Mouse (Mus musculus): Measurements from ENCODE around the gene Ier5. TPM values are rescaled to one million over a fixed set of nuclear protein-coding genes. Genes with fewer than 3 reads are reported as not detected.

Gene Ier5
- polyA plus RNA-seq, 1 experiment from 2014 or later = 6.7 TPM

DNA sequence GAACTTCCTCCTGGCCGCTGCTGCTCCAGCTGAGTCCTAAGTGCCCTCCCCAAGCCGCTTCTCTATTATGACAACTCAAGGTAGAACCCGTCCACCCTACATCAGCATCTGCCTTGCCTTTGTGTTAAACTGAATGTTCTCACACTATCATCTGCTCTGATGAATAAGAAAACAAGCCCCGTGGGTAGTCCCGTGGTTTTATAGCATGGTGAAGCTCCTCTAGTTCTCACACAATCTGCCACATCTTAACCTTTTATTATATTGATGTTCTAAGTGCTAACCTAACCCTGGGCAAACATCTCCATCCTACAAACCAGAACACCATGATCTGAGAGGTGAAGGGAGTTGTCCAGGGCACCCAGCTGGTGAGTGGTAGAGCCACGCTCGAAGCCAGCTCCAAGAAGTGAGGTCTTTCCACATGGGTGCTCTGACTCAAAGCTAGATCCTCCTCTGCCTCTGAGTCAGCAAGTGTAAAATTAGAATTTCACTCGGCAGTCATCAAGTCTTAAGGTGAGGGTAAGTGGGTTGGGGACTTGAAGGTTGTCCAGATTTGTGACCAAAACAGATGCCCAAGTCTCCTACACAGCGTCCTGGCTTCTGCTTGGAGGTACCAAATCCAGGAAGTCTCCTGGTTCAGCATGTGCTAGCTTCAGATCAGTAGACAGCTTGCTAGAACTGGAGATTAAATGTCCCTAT, 48.4 kb downstream of the Ier5 start:
- H3K36me3 ChIP-seq (ENCODE audit: control insufficient read depth, insufficient read depth, low read length) = no peaks in the 10 kb centered on the region
- H3K27ac ChIP-seq (ENCODE audit: low read depth) = no peak overlapping the region
- WGBS = 88% methylated on average over 9 of the region's 9 CpGs
- no peaks in the 10 kb centered on the region for H3K9me3 ChIP-seq (ENCODE audit: control insufficient read depth, low read length)
- DNase-seq (ENCODE audit: low spot score) = no peak
- H3K4me1 ChIP-seq (replicated peaks; ENCODE audit: control insufficient read depth, insufficient read depth, low read length) = peaks cover 23% of the 10 kb centered on the region
- no peak overlapping the region for H3K4me3 ChIP-seq (ENCODE audit: low read depth, low read length)
- no peaks in the 10 kb centered on the region for H3K27me3 ChIP-seq (replicated peaks; ENCODE audit: control insufficient read depth, insufficient read depth, low read length)
- no peak overlapping the region for H3K4me2 ChIP-seq (ENCODE audit: low read length)
- ATAC-seq (replicated peaks; ENCODE audit: low FRiP score, low TSS enrichment, low read depth) = no peak
- H3K9ac ChIP-seq (ENCODE audit: low read length) = no peak overlapping the region

DNA sequence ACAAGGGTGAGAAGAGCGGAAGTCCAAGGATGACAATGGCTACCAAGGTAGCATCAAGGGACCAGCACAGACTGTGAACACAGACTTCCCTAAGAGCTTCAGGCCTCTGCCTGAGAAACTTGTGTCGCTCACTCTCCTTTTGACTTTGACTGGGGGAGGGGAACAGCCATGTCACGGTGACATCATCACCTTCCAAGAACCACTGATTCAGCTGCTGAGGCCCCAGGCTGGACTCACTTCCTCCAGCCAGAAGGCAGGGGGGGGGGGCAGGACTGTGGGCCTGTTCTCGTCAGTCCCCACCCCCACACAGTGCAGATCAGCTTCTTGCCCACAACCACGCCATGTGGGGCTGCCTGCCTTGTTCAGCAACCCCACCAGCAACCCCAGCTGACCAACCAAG, 49.3 kb downstream of the Ier5 start:
- ATAC-seq (replicated peaks; ENCODE audit: low FRiP score, low TSS enrichment, low read depth) (0 out of 2 replicates have a peak, but pooled peaks have one; percentile 36), DNase-seq (ENCODE audit: low spot score) (no peak)
- no peak overlapping the region for H3K27ac ChIP-seq (ENCODE audit: low read depth)
- H3K36me3 ChIP-seq (ENCODE audit: control insufficient read depth, insufficient read depth, low read length) = no peaks in the 10 kb centered on the region
- no peaks in the 10 kb centered on the region for H3K9me3 ChIP-seq (ENCODE audit: control insufficient read depth, low read length)
- H3K4me2 ChIP-seq (ENCODE audit: low read length) = no peak overlapping the region
- peaks cover 23% of the 10 kb centered on the region for H3K4me1 ChIP-seq (replicated peaks; ENCODE audit: control insufficient read depth, insufficient read depth, low read length)
- WGBS = 48% methylated on average over 5 of the region's 5 CpGs
- no peak overlapping the region for H3K9ac ChIP-seq (ENCODE audit: low read length)
- H3K27me3 ChIP-seq (replicated peaks; ENCODE audit: control insufficient read depth, insufficient read depth, low read length) = no peaks in the 10 kb centered on the region
- H3K4me3 ChIP-seq (ENCODE audit: low read depth, low read length) = no peak overlapping the region

DNA sequence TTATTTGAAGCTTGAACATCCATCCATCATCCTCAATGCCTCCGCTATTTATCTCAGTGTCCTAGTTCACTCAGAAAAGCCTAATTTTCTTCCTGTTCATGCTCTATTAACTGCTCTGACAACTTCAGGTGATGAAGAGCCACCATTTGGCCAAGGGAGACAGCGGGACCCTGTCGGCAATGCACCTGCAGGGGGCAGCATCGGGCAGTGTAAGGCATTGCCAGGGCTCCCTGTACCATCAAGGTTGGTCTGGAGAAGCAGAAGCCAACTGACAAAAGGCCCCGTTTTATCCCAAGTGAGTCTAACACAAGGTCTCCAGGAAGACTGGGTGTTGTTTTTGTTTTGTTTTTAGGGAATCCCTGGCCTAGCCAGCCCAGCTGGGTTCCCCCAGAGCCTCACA, 50.5 kb downstream of the Ier5 start:
- H3K4me1 ChIP-seq (replicated peaks; ENCODE audit: control insufficient read depth, insufficient read depth, low read length) = peaks cover 23% of the 10 kb centered on the region
- H3K9ac ChIP-seq (ENCODE audit: low read length) = no peak overlapping the region
- no peak overlapping the region for H3K4me2 ChIP-seq (ENCODE audit: low read length)
- peak; percentile 96 for DNase-seq (ENCODE audit: low spot score)
- 5% methylated on average over 5 of the region's 5 CpGs for WGBS
- no peaks in the 10 kb centered on the region for H3K27me3 ChIP-seq (replicated peaks; ENCODE audit: control insufficient read depth, insufficient read depth, low read length)
- no peaks in the 10 kb centered on the region for H3K9me3 ChIP-seq (ENCODE audit: control insufficient read depth, low read length)
- H3K27ac ChIP-seq (ENCODE audit: low read depth) = no peak overlapping the region
- no peak overlapping the region for H3K4me3 ChIP-seq (ENCODE audit: low read depth, low read length)
- peak; percentile 81 for ATAC-seq (replicated peaks; ENCODE audit: low FRiP score, low TSS enrichment, low read depth)
- no peaks in the 10 kb centered on the region for H3K36me3 ChIP-seq (ENCODE audit: control insufficient read depth, insufficient read depth, low read length)

Other genes starting within 250 kb of the Ier5 start
- 2.0 and 2.3 TPM in 2 replicates for gene Cacna1e, start 215.1 kb downstream of the Ier5 start, polyA plus RNA-seq (2014; fragmentation: Nextera tagmentation; extraction: Ambion mirVana)
- gene Mr1, start 47.2 kb upstream of the Ier5 start, polyA plus RNA-seq (2014; fragmentation: Nextera tagmentation; extraction: Ambion mirVana) = 6.3 and 6.8 TPM in 2 replicates
- 66.8 and 69.4 TPM in 2 replicates for gene Stx6, start 59.1 kb upstream of the Ier5 start, polyA plus RNA-seq (2014; fragmentation: Nextera tagmentation; extraction: Ambion mirVana)
- gene BC034090, start 144.8 kb upstream of the Ier5 start, polyA plus RNA-seq (2014; fragmentation: Nextera tagmentation; extraction: Ambion mirVana) = 2.5 and 3.0 TPM in 2 replicates

All from intestine, embryonic 14.5 days (tissue).